Mouse (Mus musculus) intestine, postnatal 0 days (tissue): ENCODE data around the gene Ripply2. TPM values are rescaled to one million over a fixed set of nuclear protein-coding genes. Genes with fewer than 3 reads are reported as not detected.

Experiments
- ATAC-seq: fragments of 200-750 bp; cut with Nextera tagmentation; 2 replicates; pipeline ENCODE4 v1.8.0; 2017; ENCODE audit warnings: mild to moderate bottlenecking, moderate TSS enrichment, moderate library complexity
- H3K27ac ChIP-seq: fragments of 300-500 bp; sonication (generic); 2 replicates; pipeline ENCODE4 v1.5.1; 2014; ENCODE audit warnings: mild to moderate bottlenecking, low read depth, low read length, moderate library complexity
- H3K27me3 ChIP-seq: fragments of 300-500 bp; sonication (generic); replicated peaks from 2 replicates; pipeline ENCODE4 v1.6.1; 2014; ENCODE audit warnings: low read length, mixed read lengths; ENCODE audit not compliant: control insufficient read depth, insufficient read depth
- H3K36me3 ChIP-seq: fragments of 300-500 bp; sonication (generic); 2 replicates; pipeline ENCODE4 v1.6.1; 2014; ENCODE audit warnings: mild to moderate bottlenecking, moderate library complexity; ENCODE audit not compliant: control insufficient read depth, insufficient read depth
- H3K4me1 ChIP-seq: fragments of 300-500 bp; sonication (generic); replicated peaks from 2 replicates; pipeline ENCODE4 v1.6.1; 2014; ENCODE audit warnings: antibody characterized with exemption, low read length, mixed read lengths; ENCODE audit not compliant: control insufficient read depth, insufficient read depth
- H3K4me2 ChIP-seq: fragments of 300-500 bp; sonication (generic); replicated peaks from 2 replicates; pipeline ENCODE4 v1.6.1; 2014; ENCODE audit warnings: low read depth, mild to moderate bottlenecking, moderate library complexity
- H3K4me3 ChIP-seq: fragments of 300-500 bp; sonication (generic); 2 replicates; pipeline ENCODE4 v1.5.1; 2014; ENCODE audit warnings: low read depth, low read length
- H3K9ac ChIP-seq: fragments of 300-500 bp; sonication (generic); 2 replicates; pipeline ENCODE4 v1.6.1; 2014; ENCODE audit warnings: mild to moderate bottlenecking, low read depth, low read length
- H3K9me3 ChIP-seq: fragments of 300-500 bp; sonication (generic); 2 replicates; pipeline ENCODE4 v1.6.1; 2016; ENCODE audit warnings: mixed run types; ENCODE audit not compliant: control insufficient read depth
- CTCF ChIP-seq: sonication (generic); IDR thresholded peaks from 2 replicates; pipeline ENCODE4 v1.5.1; 2016; ENCODE audit warnings: low read depth, mild to moderate bottlenecking, control low read depth, antibody characterized with exemption, moderate library complexity
- WGBS: fragments of 180-500 bp; shearing (Covaris S2); extraction: QIAGEN DNeasy Blood & Tissue Kit; methylation state at CpG from one replicate; pipeline ENCODE4 v1.1.7; 2014; 5-methylcytosine and 5-hydroxymethylcytosine counted together
- polyA plus RNA-seq: library from polyadenylated mRNA; unstranded; fragments of >200 nt; fragmentation: Nextera tagmentation; extraction: Ambion mirVana; gene quantifications from 2 replicates; pipeline ENCODE4 v1.2.1, GENCODE M21; 2015

Gene Ripply2
- polyA plus RNA-seq, 1 experiment from 2014 or later, result not detected

DNA sequence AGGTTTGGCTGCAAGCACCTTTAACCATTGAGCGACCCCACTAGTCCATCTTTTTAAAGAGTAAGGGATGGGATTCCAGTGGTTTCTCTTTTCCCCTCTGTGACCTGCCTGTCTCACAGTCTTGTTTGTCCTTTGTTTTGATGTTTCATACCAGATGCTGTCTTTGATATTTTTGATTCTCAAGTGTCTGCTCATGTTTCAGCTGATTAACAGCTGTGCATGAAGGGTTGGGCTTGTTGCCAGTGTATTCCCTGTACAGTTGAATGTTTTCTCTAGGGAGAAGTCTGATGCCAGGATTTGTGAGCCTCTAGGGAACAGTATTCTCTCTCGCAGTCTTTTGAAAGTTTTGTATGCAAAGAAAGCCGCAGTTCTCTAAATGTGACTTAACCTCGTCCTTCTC, 34.1 kb downstream of the Ripply2 start:
- Histone ChIP-seq H3K27me3 (no peaks in the 10 kb centered on the region), H3K36me3 (peaks cover 20% of the 10 kb centered on the region), H3K4me3 (no peak overlapping the region), H3K4me2 (no peak overlapping the region), H3K27ac (no peak overlapping the region), H3K9me3 (no peaks in the 10 kb centered on the region), H3K4me1 (no peaks in the 10 kb centered on the region), H3K9ac (no peak overlapping the region)
- no peak for ATAC-seq
- 75% methylated on average over 4 of the region's 4 CpGs for WGBS
- no peak for TF ChIP-seq CTCF

DNA sequence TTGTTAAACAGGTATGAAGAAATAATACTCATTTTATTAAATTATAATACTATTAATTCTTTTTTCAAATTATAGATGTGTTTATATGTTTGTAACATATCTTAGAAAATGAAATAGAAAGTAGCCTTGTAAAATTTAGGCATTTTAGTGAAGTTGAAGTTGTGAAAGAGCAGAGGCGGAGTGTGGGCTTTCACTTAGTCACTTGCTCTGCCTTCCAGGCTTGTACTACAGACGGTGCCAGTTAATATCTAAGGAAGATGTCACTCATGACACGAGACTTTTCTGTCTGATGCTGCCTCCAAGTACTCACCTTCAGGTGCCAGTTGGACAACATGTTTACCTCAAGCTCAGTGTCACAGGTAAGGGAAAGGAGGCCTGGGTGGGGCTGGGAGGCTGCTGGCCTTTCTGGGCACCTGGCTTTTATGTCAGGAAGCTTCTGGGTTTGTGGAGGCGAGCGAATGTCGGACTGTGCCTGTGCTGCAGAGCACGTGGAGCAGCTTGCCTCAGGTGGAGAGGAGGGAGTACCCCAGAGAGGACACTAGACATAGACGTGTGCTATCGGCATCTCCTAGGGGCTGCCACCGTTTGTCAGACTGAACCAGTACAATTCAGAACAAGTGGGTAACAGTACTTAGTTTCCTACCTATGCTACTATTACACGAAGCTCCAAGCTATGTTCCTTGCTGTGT, 40.4 kb downstream of the Ripply2 start:
- ATAC-seq, result no peak
- Histone ChIP-seq H3K4me1 (no peaks in the 10 kb centered on the region), H3K9me3 (no peaks in the 10 kb centered on the region), H3K27me3 (no peaks in the 10 kb centered on the region), H3K27ac (no peak overlapping the region), H3K4me2 (no peak overlapping the region), H3K4me3 (no peak overlapping the region), H3K36me3 (peaks cover 28% of the 10 kb centered on the region), H3K9ac (no peak overlapping the region)
- WGBS, result 92% methylated on average over 11 of the region's 11 CpGs
- no peak for TF ChIP-seq CTCF

GRCm38 (mm10) chr9:87062337-87062736, 47.0 kb downstream of the Ripply2 start:
- Histone ChIP-seq H3K9ac (no peak overlapping the region), H3K9me3 (no peaks in the 10 kb centered on the region), H3K36me3 (peaks cover 31% of the 10 kb centered on the region), H3K4me2 (no peak overlapping the region), H3K27me3 (no peaks in the 10 kb centered on the region), H3K4me1 (no peaks in the 10 kb centered on the region), H3K4me3 (no peak overlapping the region), H3K27ac (no peak overlapping the region)
- 83% methylated on average over 5 of the region's 5 CpGs for WGBS
- no peak for TF ChIP-seq CTCF
- ATAC-seq, result no peak

DNA sequence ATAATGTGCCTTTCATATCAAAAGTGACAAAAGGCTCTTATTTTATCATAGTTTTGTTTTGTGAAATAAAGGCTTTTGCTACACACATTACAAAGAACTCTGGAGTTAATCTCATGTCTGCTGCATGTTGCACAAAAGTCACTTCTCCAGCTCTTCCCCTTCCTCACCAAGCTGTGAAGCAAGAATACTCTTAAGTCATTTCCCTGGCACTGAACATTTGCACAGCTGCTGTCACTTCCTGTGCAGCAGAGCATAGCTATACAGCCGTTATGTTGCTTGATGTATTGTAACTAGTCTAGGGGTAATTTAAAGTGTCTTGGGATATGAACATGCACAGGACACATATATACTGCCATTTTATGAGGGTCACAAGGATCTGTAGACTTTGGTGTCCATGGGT, 52.8 kb downstream of the Ripply2 start:
- WGBS, result 75% methylated on average over 1 of the region's 1 CpGs
- no peak overlapping the region for H3K4me3 ChIP-seq

More for the DNA sequence above, 52.8 kb downstream of the Ripply2 start:
- Histone ChIP-seq H3K27ac (no peak overlapping the region), H3K4me2 (no peak overlapping the region), H3K9ac (no peak overlapping the region), H3K9me3 (no peaks in the 10 kb centered on the region), H3K36me3 (peaks cover 26% of the 10 kb centered on the region), H3K4me1 (no peaks in the 10 kb centered on the region), H3K27me3 (no peaks in the 10 kb centered on the region)
- no peak for TF ChIP-seq CTCF
- no peak for ATAC-seq

Other genes with a start within 250 kb of the Ripply2 start
- 3.7 and 4.0 TPM in 2 replicates for gene Snap91, start 134.9 kb upstream of the Ripply2 start, polyA plus RNA-seq
- 56.4 and 61.4 TPM in 2 replicates for gene Cyb5r4, start 6.5 kb downstream of the Ripply2 start, polyA plus RNA-seq
- 0.30 and 0.38 TPM in 2 replicates for gene Mrap2, start 128.8 kb downstream of the Ripply2 start, polyA plus RNA-seq
- gene Cep162, start 240.0 kb downstream of the Ripply2 start, polyA plus RNA-seq, result 1.8 and 2.2 TPM in 2 replicates